Mouse (Mus musculus): ENCODE data around the gene Fgfr2.

DNA sequence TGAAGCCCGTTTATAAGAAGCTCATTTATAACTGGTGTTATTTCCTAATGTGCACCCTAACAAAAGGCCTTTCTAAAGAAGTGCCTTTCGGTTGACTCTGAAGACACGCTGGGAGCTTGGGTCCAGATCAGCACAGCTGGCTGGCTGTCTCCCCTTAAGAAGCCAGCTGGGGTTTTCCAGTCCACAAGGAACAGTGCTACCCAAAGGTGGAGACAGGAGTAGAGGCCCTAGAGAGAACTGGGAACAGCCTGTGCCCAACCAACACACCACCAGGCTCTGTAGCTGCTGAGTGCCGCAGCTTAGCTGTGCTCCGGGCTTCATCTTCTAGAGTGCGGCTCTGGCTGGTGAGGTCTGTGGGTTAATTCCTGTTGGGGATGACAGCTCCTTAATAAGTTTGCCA lies 22.1 kb downstream of the Fgfr2 start:
- TF ChIP-seq CHD2 (IDR thresholded peaks at IDR 0.05; ENCODE audit: low read depth, low read length) (no peak), ZC3H11A (IDR thresholded peaks at IDR 0.05; ENCODE audit: borderline replicate concordance, low read depth, low read length) (no peak), HCFC1 (IDR thresholded peaks at IDR 0.05; ENCODE audit: borderline replicate concordance, insufficient read depth, low read length) (no peak)
